Mouse (Mus musculus) gastrocnemius, adult 8-10 months (tissue): ENCODE data around the gene Tmem170. TPM values are rescaled to one million over a fixed set of nuclear protein-coding genes. Genes with fewer than 3 reads are reported as not detected.

Source experiments
- DNase-seq, 2 experiments: peaks; one replicate each; pipeline ENCODE4 v3.0.0; 2022; ENCODE audit warnings: low spot score in 2 of 2
- total RNA-seq, 4 experiments: library from RNA; stranded (reverse); gene quantifications; 2 replicates each; pipeline ENCODE4 v1.2.4; 2022

The Tmem170 gene
- 1 to 10 TPM; 1.9 to 2.2 (median 2.1) TPM for total RNA-seq

GRCm38 (mm10) chr8:111876355-111876948 lies at the start of gene Tmem170:
Gene Tmem170, minus strand, starts transcription at chr8:111876750.
- DNase-seq, result peak; percentile 99

GRCm38 (mm10) chr8:111924976-111925375 lies 48.4 kb upstream of the Tmem170 start:
- DNase-seq, result no peak

- peak in 1 of 2 experiments; percentile 25 for DNase-seq
Observed at GRCm38 (mm10) chr8:111923383-111923804, 46.8 kb upstream of the Tmem170 start.

GRCm38 (mm10) chr8:111920971-111921370 lies 44.4 kb upstream of the Tmem170 start:
- no peak for DNase-seq

- no peak for DNase-seq
Observed at GRCm38 (mm10) chr8:111919663-111920062, 43.1 kb upstream of the Tmem170 start.

- DNase-seq, result no peak
Observed at GRCm38 (mm10) chr8:111912860-111913432, 36.4 kb upstream of the Tmem170 start.

GRCm38 (mm10) chr8:111911572-111911971 lies 35.0 kb upstream of the Tmem170 start:
- no peak for DNase-seq

- DNase-seq, result no peak
Observed at GRCm38 (mm10) chr8:111909621-111910450, 33.3 kb upstream of the Tmem170 start, which contains the start of gene Chst5. Gene Chst5, minus strand, starts transcription at chr8:111910447.

GRCm38 (mm10) chr8:111905500-111906121 lies 29.1 kb upstream of the Tmem170 start:
- no peak for DNase-seq

- peak; percentile 71 to 82 for DNase-seq
Observed at GRCm38 (mm10) chr8:111902080-111902479, 25.5 kb upstream of the Tmem170 start.

GRCm38 (mm10) chr8:111898586-111898985 lies 22.0 kb upstream of the Tmem170 start:
- DNase-seq, result no peak

GRCm38 (mm10) chr8:111894955-111895354 lies 18.4 kb upstream of the Tmem170 start:
- DNase-seq, result no peak

GRCm38 (mm10) chr8:111892615-111893014 lies 16.1 kb upstream of the Tmem170 start:
- DNase-seq, result no peak

- DNase-seq, result no peak
Observed at GRCm38 (mm10) chr8:111891983-111892382, 15.4 kb upstream of the Tmem170 start.

GRCm38 (mm10) chr8:111890911-111891303 lies 14.4 kb upstream of the Tmem170 start:
- DNase-seq, result no peak

GRCm38 (mm10) chr8:111889931-111890910 lies 13.7 kb upstream of the Tmem170 start:
- no peak for DNase-seq

- DNase-seq, result no peak
Observed at GRCm38 (mm10) chr8:111888091-111888650, 11.6 kb upstream of the Tmem170 start.

- DNase-seq, result no peak
Observed at GRCm38 (mm10) chr8:111887479-111887878, 10.9 kb upstream of the Tmem170 start.

GRCm38 (mm10) chr8:111883615-111884014 lies 7.1 kb upstream of the Tmem170 start:
- no peak for DNase-seq

- no peak for DNase-seq
Observed at GRCm38 (mm10) chr8:111881591-111881990, 5.0 kb upstream of the Tmem170 start.
